Mouse (Mus musculus): Measurements from ENCODE around the gene Uchl1. TPM values are rescaled to one million over a fixed set of nuclear protein-coding genes. Genes with fewer than 3 reads are reported as not detected.

The Uchl1 gene
- polyA plus RNA-seq, 2 experiments from 2014 or later: not detected

DNA sequence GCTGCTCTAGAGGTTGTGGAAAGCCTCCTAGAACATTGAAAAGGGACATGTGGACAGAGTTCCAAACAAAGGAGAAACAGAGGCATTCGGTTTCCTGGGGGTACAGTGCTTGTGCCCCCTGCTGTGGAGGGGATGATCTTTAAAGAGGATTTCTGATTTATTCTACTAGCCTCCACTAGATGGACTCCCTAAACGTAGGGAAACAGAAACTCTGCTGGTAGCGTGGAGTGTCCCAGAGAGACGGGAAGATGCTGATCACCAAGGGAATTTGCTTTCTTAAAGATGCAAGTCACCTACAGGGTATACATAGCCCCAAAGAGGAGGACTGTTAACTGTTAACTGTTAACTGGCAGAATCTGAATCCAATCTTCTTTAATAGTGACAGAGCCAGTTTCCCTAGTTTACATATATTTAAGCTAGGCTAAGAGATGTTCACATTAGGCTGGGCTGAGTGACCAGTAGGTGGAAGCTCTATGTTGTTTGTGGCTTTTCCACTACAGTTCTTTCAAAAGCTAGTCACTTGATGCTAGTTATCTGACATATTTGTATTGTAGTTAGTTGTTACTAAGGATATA is 34.6 kb downstream of the Uchl1 start:
- no peak for ATAC-seq

- ATAC-seq: no peak
Measured at GRCm38 (mm10) chr5:66712801-66713200, 36.9 kb downstream of the Uchl1 start.

DNA sequence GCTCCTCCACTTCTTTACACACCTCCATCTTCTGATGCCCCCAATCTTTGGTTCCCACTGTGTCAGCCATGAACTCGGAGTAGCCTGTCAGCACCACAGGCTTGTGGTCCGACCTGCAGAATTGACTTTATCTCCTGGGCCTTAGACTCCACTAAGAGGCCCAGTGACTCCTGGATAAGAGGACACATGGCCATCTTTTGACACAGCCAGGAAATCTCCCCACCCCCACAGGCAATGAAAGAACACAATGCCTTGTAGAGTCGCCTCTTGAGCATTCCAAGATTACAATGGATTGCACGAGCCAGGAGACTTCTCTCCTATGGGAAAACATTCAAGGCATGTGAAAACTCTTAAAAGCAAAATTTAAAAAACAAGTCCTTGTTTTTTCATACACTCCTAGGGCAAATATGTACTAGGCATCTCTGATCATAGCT is 39.6 kb downstream of the Uchl1 start:
- no peak for ATAC-seq

DNA sequence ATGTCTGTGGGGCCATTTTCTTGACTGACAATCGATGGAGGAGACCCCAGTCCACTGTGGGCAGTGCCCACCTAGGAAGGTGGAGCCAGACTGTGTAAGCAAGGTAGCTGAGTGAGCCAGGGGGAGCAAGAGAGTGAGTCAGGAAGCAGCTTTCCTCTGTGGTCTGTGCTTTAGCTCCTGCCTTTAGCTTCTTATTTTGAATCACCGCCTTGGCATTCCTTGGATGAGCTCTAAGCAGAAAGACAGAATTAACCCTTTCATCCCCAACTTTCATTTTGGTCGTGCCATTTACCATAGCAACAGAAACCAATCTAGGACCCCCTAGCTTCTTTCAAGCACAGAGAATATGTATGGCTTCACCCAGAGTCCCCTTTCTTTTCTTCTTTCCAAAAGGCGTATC is 42.0 kb downstream of the Uchl1 start:
- ATAC-seq: no peak

- no peak for ATAC-seq
Measured at GRCm38 (mm10) chr5:66718413-66718812, 42.5 kb downstream of the Uchl1 start.

DNA sequence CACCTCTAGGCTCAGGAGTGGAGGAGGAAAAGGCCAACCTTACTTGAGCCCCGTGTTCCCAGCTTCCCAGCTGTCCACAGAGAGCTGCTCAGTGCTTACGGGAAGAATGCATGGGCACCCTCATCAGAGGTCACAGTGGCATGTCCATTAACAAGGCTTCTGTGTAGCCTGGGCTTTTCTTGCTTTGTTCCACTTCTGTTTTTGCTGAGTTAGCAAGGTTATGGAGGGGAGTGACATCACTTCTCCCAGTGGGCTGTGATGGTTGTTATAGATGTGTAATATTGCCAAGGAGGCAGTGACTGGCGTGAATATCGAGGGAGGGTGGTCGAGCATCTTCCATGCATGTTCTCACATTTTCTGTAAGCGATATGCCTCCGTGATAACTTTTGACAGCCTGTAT is 43.0 kb downstream of the Uchl1 start:
- no peak for ATAC-seq

- no peak for ATAC-seq
Measured at GRCm38 (mm10) chr5:66720921-66721320, 45.0 kb downstream of the Uchl1 start.

DNA sequence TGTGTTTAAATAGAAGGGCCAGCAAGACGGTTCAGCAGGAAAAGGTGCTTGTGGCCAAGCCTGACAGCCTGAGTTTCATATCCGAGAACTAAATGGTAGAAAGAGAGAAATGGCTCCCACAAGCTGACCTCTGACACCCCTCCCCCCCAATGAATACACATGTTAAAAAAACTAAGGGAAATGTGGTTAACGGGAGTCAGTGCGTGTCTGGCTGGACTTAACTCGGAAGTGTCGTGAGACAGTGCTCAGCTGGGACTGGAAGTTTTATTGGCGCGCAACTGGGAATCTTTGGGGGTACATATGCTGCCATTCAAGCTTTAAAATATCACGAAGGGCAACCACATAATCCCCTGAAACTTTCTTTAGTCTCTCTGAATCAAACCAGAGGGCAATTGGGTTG is 46.7 kb downstream of the Uchl1 start:
- ATAC-seq: no peak

GRCm38 (mm10) chr5:66723037-66723436 is 47.1 kb downstream of the Uchl1 start:
- ATAC-seq: no peak

DNA sequence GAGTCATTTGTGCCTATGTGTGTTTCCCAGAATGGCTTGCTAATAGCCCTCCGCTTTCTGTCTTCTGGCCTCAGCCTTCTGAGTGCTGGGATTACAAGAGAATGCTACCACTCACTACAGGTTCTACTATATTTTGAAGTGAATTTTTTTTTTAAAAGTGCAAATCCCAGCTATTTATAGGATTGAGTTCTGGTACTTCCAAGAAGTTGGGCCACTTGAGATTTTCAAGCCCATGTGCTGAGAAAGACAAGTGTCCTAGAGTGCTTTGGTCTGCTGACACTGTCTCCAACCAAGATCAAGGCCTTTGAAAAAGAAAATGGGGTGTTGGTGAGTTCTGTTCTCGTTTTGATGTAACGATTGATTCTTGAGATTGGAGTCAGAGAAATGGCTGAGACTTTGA is 47.7 kb downstream of the Uchl1 start:
- ATAC-seq: no peak

DNA sequence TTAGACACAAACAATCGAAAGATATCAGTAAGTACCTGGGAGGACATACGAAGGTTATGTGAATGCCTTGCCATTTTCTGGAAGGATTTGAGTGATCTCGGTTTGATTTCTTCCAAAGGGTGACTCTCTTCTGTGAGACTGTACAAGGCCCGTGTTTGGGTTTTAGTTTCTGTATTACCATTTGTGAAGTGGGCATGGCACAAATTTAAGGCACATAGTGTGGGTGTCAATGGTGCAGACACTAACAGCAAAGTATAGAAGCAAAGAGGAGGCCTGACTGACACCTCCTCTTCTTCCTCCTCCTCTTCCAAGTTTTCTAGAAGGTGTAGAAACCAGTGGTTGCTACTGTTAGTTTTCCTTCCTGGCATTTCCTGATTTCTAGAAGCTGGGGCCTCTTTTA is 53.4 kb downstream of the Uchl1 start:
- ATAC-seq: no peak

DNA sequence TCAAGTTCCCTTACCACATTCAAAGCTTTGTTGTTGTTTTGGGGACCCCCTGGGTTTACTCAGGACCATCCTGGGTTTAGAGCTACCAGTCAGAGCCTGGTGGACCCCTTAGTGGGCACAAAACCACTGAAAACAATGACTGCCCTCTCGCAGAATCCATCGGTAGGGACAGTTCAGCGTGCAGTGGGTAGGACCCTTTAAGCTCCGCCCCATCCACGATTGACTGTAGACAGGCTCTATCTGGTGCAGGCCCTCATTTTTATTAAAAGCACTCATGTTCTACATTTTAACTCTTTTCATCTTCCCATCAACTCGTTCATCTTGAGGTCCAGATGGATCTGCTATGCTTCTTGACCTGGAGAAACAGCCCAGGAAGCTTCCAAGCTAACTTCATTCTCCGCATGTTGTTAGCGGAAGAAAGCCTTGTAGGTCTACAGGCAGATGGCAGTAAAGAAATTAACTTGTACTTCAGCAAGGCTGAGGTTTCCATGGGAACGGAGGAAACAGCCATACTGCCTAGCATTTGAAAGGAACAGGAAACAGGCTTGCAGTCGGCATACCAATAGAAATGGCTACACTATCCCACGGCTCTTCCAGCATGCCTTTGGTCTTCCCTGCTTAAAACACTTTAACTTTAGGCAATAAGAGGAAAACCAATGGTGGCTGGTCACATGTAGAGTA is 54.9 kb downstream of the Uchl1 start:
- no peak for ATAC-seq

GRCm38 (mm10) chr5:66731302-66731697 is 55.4 kb downstream of the Uchl1 start:
- no peak for ATAC-seq

- no peak for ATAC-seq
Measured at GRCm38 (mm10) chr5:66733556-66733955, 57.7 kb downstream of the Uchl1 start.

Other genes starting within 250 kb of the Uchl1 start
- 1 to 10 TPM in 1 of 2 experiments, not detected in 1; 5.0 TPM for gene Apbb2, start 57.3 kb upstream of the Uchl1 start, polyA plus RNA-seq (2017; shearing (Covaris generic))
- under 1 TPM in 1 of 2 experiments, not detected in 1; 0.16 TPM for gene Limch1, start 69.7 kb downstream of the Uchl1 start, polyA plus RNA-seq (2017; shearing (Covaris generic))

Measured in activated CD4-positive, CD25-positive, alpha-beta regulatory T cell, adult 4 months (primary cell).